Mouse (Mus musculus): ENCODE data around the gene Il17rd. TPM values are rescaled to one million over a fixed set of nuclear protein-coding genes. Genes with fewer than 3 reads are reported as not detected.
A peak's percentile ranks its signal among the peaks of the same experiment; 100 is the strongest.

The Il17rd gene
- total RNA-seq, 2 experiments from 2014 or later, result 3.6 to 5.7 TPM

- intact Hi-C loops (cut with DNase I), result no loop called here
Observed at GRCm38 (mm10) chr14:27123543-27123942, 84.8 kb downstream of the Il17rd start.

GRCm38 (mm10) chr14:27130031-27130430 lies 91.3 kb downstream of the Il17rd start:
- intact Hi-C loops (cut with DNase I), result no loop called here
- no peak for DNase-seq (ENCODE audit: low spot score)

More at GRCm38 (mm10) chr14:27123543-27123942, 84.8 kb downstream of the Il17rd start:
- peak; percentile 24 for DNase-seq (ENCODE audit: low spot score)

- intact Hi-C loops (cut with DNase I), result no loop called here
- no peak for DNase-seq (ENCODE audit: low spot score)
Observed at GRCm38 (mm10) chr14:27130676-27131075, 91.9 kb downstream of the Il17rd start.

GRCm38 (mm10) chr14:27131521-27131920 lies 92.8 kb downstream of the Il17rd start:
- intact Hi-C loops (cut with DNase I), result no loop called here
- no peak for DNase-seq (ENCODE audit: low spot score)

GRCm38 (mm10) chr14:27138891-27139290 lies 100.2 kb downstream of the Il17rd start:
- DNase-seq (ENCODE audit: low spot score), result no peak
- intact Hi-C loops (cut with DNase I), result no loop called here

- intact Hi-C loops (cut with DNase I), result no loop called here
- no peak for DNase-seq (ENCODE audit: low spot score)
Observed at GRCm38 (mm10) chr14:27139968-27140367, 101.2 kb downstream of the Il17rd start.

GRCm38 (mm10) chr14:27141486-27141885 lies 102.7 kb downstream of the Il17rd start:
- no peak for DNase-seq (ENCODE audit: low spot score)
- intact Hi-C loops (cut with DNase I), result no loop called here

- intact Hi-C loops (cut with DNase I), result no loop called here
- no peak for DNase-seq (ENCODE audit: low spot score)
Observed at GRCm38 (mm10) chr14:27142680-27143079, 103.9 kb downstream of the Il17rd start.

GRCm38 (mm10) chr14:27145171-27146045 lies 106.7 kb downstream of the Il17rd start:
- intact Hi-C loops (cut with DNase I), result loop anchor here (1.0 kb wide), 1 partner anchor 27 kb away; no protein-coding TSS in a partner anchor
- peak; percentile 17 for DNase-seq (ENCODE audit: low spot score)

- DNase-seq (ENCODE audit: low spot score), result no peak
- intact Hi-C loops (cut with DNase I), result no loop called here
Observed at GRCm38 (mm10) chr14:27147726-27148125, 109.0 kb downstream of the Il17rd start.

- intact Hi-C loops (cut with DNase I), result no loop called here
Observed at GRCm38 (mm10) chr14:27149401-27149800, 110.7 kb downstream of the Il17rd start.

GRCm38 (mm10) chr14:27150011-27150640 lies 111.4 kb downstream of the Il17rd start:
- no peak for DNase-seq (ENCODE audit: low spot score)
- intact Hi-C loops (cut with DNase I), result no loop called here

More at GRCm38 (mm10) chr14:27149401-27149800, 110.7 kb downstream of the Il17rd start:
- no peak for DNase-seq (ENCODE audit: low spot score)

- no peak for DNase-seq (ENCODE audit: low spot score)
Observed at GRCm38 (mm10) chr14:27151432-27151831, 112.7 kb downstream of the Il17rd start.

GRCm38 (mm10) chr14:27155088-27155487 lies 116.3 kb downstream of the Il17rd start:
- intact Hi-C loops (cut with DNase I), result no loop called here
- DNase-seq (ENCODE audit: low spot score), result no peak

More at GRCm38 (mm10) chr14:27151432-27151831, 112.7 kb downstream of the Il17rd start:
- intact Hi-C loops (cut with DNase I), result no loop called here

GRCm38 (mm10) chr14:27156032-27156431 lies 117.3 kb downstream of the Il17rd start:
- intact Hi-C loops (cut with DNase I), result no loop called here
- DNase-seq (ENCODE audit: low spot score), result no peak

Other genes with a start within 250 kb of the Il17rd start
- gene Asb14, start 144.4 kb upstream of the Il17rd start, total RNA-seq (2021), result 10 to 100 TPM; 72.9 to 74.0 TPM
- 10 to 100 TPM; 18.4 to 19.4 TPM for gene Appl1, start 67.7 kb upstream of the Il17rd start, total RNA-seq (2021)
- gene Hesx1, start 44.5 kb upstream of the Il17rd start, total RNA-seq (2021), result not detected
- gene Arhgef3, start 76.0 kb downstream of the Il17rd start, total RNA-seq (2021), result 10 to 100 TPM; 29.0 to 34.1 TPM

Measured in heart, postnatal 25 days (tissue).